Mouse (Mus musculus) left cerebral cortex, adult 18-20 months (tissue): Measurements from ENCODE around the gene Bphl. TPM values are rescaled to one million over a fixed set of nuclear protein-coding genes. Genes with fewer than 3 reads are reported as not detected.
A peak's percentile ranks its signal among the peaks of the same experiment; 100 is the strongest.

Source experiments
- DNase-seq, 2 experiments: peaks; one replicate each; pipeline ENCODE4 v3.0.0; 2021 to 2022; ENCODE audit warnings: low spot score in 2 of 2, mixed read lengths in 1 of 2
- long read RNA-seq, 2 experiments: library from polyadenylated mRNA; stranded (forward); transcript quantifications; one replicate each; pipeline ENCODE4 v2.0.0; 2021
- total RNA-seq, 2 experiments: library from RNA; stranded (reverse); gene quantifications; 2 replicates each; pipeline ENCODE4 v1.2.3; 2021

Bphl gene
- 10 to 100 TPM; 44.4 to 50.6 TPM for total RNA-seq
- long read RNA-seq, experiment 1, transcript Bphl-201 (7 exons, 1,253 nt) = major isoform, 31 of 65 reads
- long read RNA-seq, experiment 1, partial matches to known transcripts = 7 of 65 reads
- long read RNA-seq, experiment 1, other reads (novel, unspliced or antisense) = 27 of 65 reads
- long read RNA-seq, experiment 2, transcript Bphl-201 (7 exons, 1,253 nt) = major isoform, 19 of 39 reads
- long read RNA-seq, experiment 2, partial matches to known transcripts = 6 of 39 reads
- long read RNA-seq, experiment 2, other reads (novel, unspliced or antisense) = 12 of 39 reads

GRCm38 (mm10) chr13:34037172-34038055 is at the start of gene Bphl:
Gene Bphl (plus strand): TSS chr13:34037597.
- DNase-seq = peak; percentile 91 to 95

- DNase-seq = no peak
Measured at GRCm38 (mm10) chr13:33989625-33990024, 47.8 kb upstream of the Bphl start.

GRCm38 (mm10) chr13:33995197-33995596 is 42.2 kb upstream of the Bphl start:
- DNase-seq = peak; percentile 68 to 74

- DNase-seq = peak; percentile 86 to 90
Measured at GRCm38 (mm10) chr13:34002058-34003006, 35.1 kb upstream of the Bphl start, which contains the start of the genes Ripk1 and Serpinb6a. Gene Ripk1 (plus strand): TSS chr13:34002363. Gene Serpinb6a (minus strand): TSS chr13:34002794.

- DNase-seq = peak in 1 of 2 experiments; percentile 3
Measured at GRCm38 (mm10) chr13:34003058-34003457, 34.3 kb upstream of the Bphl start.

DNA sequence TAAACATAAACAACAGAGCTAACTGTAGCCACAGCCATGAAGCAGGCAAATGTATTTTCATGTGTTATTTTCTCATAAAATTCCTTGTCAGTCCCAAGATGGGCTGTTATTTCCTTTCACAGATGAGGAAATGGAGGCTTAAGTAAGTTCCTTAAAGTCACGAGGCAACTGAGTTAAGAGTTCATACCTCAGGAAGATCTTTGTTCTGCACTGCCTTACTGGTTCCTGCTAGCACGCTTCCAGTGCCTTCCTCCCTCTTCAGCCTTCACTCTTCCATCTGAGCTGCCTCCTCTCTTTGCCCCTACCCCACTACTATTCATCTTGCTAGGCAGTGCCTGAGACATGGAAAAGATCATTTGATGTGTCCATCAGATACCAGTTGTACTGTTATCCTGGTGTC is 30.2 kb upstream of the Bphl start:
- DNase-seq = no peak

DNA sequence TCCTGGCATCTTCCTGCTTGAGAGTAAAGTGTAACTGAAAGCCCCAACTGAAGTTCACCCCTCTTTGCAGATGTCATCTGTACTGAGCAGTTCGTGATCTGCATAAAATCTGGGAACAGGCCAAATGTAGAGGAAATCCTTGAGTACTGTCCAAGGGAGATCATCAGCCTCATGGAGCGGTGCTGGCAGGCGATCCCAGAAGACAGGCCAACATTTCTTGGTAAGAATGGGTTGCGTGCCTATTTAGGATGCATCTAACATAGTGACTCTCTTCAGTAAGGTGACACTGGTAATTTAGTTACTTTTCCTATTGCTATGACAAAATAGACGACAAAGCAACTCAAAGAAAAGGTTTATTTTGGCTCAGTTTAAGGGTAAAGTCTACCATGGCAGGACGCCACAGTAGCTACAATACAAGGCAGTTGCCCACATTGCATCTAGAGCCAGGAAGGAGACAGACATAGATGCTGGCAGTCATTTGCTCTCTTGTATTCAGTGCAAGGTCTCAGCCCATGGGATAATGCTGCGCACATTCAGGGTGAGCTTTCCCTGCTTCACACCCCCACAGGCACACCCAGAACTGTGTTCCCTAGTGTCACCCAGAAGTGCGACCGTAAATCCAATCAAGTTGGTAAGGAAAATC is 20.3 kb upstream of the Bphl start:
- DNase-seq = no peak

DNA sequence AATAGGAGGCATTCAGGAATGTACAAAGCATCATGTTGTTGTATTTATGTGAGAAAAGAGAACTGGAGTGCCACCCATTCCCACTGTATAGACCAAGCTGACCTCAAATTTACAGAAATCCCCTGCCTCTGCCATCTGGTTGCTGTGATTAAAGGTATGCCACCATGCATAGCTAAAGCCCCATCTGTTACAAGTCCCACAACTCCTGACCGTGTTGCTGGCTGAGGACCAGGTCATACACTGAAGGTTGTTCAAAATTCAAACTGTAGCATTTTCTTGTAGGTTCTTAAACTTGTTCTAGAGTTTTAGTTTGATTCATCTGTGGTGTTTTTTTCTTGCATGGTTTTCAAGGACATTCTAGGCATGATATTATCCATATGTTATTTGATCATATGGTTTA is 18.9 kb upstream of the Bphl start:
- no peak for DNase-seq

GRCm38 (mm10) chr13:34021998-34022397 is 15.4 kb upstream of the Bphl start:
- no peak for DNase-seq

- DNase-seq = no peak
Measured at GRCm38 (mm10) chr13:34032041-34032440, 5.4 kb upstream of the Bphl start.

GRCm38 (mm10) chr13:34035424-34035823 is 2.0 kb upstream of the Bphl start:
- no peak for DNase-seq

GRCm38 (mm10) chr13:34036726-34037125 is 671 bp upstream of the Bphl start:
- no peak for DNase-seq

DNA sequence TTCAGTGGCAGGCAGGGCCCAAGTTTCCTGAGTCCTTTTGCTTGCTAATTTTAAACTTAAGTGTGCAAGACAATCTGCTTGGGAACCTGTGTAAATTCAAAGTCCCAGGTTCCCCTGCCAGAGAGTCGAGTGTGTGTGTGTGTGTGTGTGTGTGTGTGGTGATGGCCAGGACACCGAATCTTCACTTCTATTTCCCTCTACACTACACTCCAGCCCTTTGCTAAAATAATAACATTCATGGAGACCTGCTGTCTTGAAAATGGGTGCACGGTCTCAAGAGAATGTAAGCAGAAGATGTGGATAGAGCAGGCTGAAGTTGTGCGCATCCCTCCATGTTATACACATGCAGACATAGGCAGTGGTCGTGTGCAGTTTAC is 647 bp downstream of the Bphl start:
- DNase-seq = peak in 1 of 2 experiments; percentile 5

DNA sequence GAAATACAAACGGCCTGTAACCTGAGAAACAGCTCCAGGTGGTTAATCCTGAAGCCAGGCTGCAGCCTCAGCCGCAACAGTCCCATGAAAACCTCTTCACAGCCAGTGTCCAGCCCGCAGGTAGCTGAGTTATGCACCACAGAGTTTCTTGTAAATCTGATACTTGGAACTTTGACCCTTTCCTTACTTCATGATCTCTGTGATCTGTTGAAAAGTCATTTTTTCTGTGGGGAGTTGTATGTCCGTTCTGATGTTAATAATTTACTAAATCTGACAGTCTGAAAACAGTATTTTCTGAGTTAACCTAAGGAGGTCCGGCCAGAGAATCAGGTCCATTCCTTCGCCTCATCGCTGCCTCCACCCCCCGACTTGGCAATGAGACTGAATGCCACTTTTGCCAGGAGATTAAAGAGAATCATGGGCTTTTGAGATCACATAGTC is 1.5 kb downstream of the Bphl start:
- no peak for DNase-seq

GRCm38 (mm10) chr13:34040091-34040490 is 2.7 kb downstream of the Bphl start:
- no peak for DNase-seq

GRCm38 (mm10) chr13:34043716-34044393 is 6.5 kb downstream of the Bphl start:
- DNase-seq = no peak

- no peak for DNase-seq
Measured at GRCm38 (mm10) chr13:34045511-34046249, 8.3 kb downstream of the Bphl start.

DNA sequence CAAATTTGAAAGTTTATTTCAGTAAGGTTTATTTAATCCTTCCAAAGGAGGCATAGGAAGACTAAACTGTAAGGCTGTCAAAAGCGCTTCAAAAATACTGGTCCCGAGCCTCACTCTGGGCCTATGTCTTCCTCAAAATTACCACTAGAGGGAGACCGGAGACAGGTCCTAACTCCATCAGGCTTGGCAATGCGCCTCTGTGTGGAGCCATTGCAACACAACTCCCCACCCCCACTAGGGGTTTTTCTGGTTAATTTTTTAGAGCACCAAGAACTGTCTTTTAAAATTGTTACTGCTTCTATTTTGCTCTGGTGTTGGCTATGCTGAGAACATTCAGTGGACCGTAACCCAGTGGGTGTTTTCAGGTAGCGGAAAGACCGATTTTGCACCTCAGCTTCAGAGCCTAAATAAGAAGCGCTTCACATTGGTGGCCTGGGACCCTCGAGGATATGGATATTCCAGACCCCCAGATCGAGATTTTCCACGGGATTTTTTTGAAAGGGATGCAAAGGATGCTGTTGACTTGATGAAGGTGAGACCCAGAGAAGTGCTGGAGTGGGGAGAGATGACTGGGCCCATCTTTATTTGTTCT is 9.1 kb downstream of the Bphl start:
- peak; percentile 71 to 80 for DNase-seq

DNA sequence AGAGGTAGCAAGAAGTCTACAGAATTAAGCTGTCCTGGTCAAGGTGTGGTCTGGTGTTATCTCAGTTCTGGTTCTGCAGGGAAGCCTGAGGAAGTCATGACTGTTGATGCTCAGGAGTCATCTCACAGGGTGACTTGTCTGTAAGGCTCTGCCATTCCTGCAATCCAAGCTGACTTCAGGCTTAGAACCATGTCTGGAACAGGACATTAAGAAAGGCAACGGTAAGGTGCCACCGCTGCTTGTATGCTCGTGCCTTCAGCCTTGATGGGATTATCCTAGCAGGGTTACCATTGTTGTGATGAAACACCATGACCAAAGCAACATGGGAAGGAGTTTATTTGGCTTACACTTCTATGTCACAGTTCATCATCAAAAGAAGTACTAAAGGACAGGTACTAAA is 10.1 kb downstream of the Bphl start:
- DNase-seq = no peak
